Mouse (Mus musculus) midbrain, embryonic 10.5 days (tissue): ENCODE results near the gene Shld2. TPM values are rescaled to one million over a fixed set of nuclear protein-coding genes. Genes with fewer than 3 reads are reported as not detected.
"Not testable (repeated sequence)": the region's sequence is repeated elsewhere in the genome, so short reads cannot be mapped to it uniquely, and the experiment has no call there.

ENCODE experiments used
- DNase-seq: peaks from one replicate; pipeline ENCODE4 v3.0.0-alpha.2; 2017; ENCODE audit warnings: low spot score
- H3K27ac ChIP-seq: fragments of 300-500 bp; sonication (generic); replicated peaks from 2 replicates; pipeline ENCODE4 v1.5.1; 2016; ENCODE audit warnings: mild to moderate bottlenecking
- H3K27me3 ChIP-seq: fragments of 300-500 bp; sonication (generic); 2 replicates; pipeline ENCODE4 v1.6.1; 2016; ENCODE audit warnings: low read depth, mild to moderate bottlenecking; ENCODE audit not compliant: poor library complexity, severe bottlenecking
- H3K36me3 ChIP-seq: fragments of 300-500 bp; sonication (generic); 2 replicates; pipeline ENCODE4 v1.6.1; 2016; ENCODE audit warnings: mild to moderate bottlenecking, moderate library complexity
- H3K4me1 ChIP-seq: fragments of 300-500 bp; sonication (generic); 2 replicates; pipeline ENCODE4 v1.6.1; 2016
- H3K4me3 ChIP-seq: fragments of 300-500 bp; sonication (generic); 2 replicates; pipeline ENCODE4 v1.5.1; 2016; ENCODE audit warnings: mild to moderate bottlenecking, moderate library complexity
- H3K9me3 ChIP-seq: fragments of 300-500 bp; sonication (generic); replicated peaks from 2 replicates; pipeline ENCODE4 v1.6.1; 2016; ENCODE audit warnings: mild to moderate bottlenecking
- WGBS: fragments of 180-500 bp; shearing (Covaris S2); methylation state at CpG from one replicate; pipeline ENCODE4 v1.1.7; 2016; 5-methylcytosine and 5-hydroxymethylcytosine counted together
- polyA plus RNA-seq: library from polyadenylated mRNA; unstranded; fragments of >200 nt; fragmentation: Nextera tagmentation; extraction: Ambion mirVana; gene quantifications from 2 replicates; pipeline ENCODE4 v1.2.1, GENCODE M21; 2016

Shld2 gene
- polyA plus RNA-seq, 1 experiment from 2014 or later, result 7.1 TPM

DNA sequence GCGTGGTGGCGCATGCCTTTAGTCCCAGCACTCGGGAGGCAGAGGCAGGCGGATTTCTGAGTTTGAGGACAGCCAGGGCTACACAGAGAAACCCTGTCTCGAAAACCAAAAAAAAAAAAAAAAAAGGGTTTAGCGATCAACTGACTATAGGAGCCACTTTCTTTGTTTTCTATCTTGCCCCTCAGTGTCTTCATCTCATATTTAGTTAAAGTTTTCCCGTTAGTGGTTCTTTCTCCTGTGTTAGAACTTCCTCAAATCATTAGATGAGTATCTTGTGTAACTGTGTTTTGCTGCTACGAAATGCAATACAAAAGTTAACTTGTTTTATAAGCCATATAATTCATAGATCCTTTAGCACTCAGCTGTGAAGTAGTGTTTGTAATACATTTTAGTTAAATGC, 4.1 kb upstream of the Shld2 start:
- not testable (repeated sequence) for H3K9me3 ChIP-seq, H3K27ac ChIP-seq, H3K27me3 ChIP-seq, DNase-seq, H3K4me3 ChIP-seq
- Histone ChIP-seq H3K36me3 (peaks cover 38% of the 10 kb centered on the region), H3K4me1 (peaks cover 37% of the 10 kb centered on the region)
- WGBS, result 95% methylated on average over 8 of the region's 8 CpGs

DNA sequence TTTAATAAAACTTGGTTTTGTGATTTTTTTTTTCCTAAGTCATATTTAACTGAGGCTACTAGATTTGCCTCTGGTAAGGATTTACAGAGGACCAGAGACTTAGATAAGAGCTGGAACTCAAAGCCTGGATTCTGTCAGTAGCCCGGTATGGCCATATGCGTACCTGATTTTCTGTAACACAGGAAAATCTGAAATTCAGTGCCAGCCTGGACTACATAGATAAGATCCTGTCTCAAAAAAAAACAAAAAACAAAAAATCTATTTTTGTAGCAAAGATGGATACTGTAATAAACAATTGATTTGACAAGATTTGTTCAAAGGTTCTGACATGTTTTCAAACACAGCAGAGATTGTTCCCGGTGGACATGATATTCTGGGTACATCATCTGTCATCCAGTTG, 3.3 kb upstream of the Shld2 start:
- no peak overlapping the region for H3K27ac ChIP-seq
- H3K4me1 ChIP-seq, result peaks cover 37% of the 10 kb centered on the region
- no peak for DNase-seq
- WGBS, result 95% methylated on average over 3 of the region's 3 CpGs
- H3K4me3 ChIP-seq, result no peak overlapping the region
- peaks cover 31% of the 10 kb centered on the region for H3K36me3 ChIP-seq
- no peaks in the 10 kb centered on the region for H3K27me3 ChIP-seq
- no peaks in the 10 kb centered on the region for H3K9me3 ChIP-seq

DNA sequence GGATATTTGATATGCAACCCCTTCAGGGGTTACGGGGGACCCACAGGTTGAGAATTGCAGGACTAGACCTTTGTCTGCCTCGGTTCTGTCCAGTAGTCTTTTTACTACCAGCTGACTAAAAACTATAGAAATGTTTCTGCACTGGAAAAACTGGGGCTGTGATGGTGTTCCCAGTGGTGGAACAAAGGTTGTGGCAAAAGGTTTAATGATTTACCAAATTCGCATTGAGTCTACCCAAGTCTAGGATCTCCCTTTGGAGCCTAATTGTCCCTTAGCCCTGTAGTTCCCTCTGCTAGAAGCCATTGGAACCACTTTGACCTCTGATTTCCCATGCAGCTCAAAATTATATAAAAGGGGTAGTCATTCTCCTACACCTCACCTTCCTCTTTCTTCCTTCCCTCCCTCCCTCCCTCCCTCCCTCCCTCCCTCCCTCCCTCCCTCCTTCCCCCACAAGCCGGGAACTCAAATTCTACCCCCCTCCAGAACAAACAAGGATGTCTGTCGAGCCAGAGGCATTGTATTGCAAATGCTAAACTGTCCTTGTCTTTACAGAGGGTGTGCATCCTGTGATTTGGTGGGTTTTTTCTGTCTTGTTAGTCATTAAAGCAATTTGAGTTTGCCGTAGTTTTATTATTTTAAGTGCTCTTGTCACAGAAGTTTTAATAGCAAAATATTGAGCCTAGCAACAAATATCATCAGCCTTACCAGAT, 2.2 kb upstream of the Shld2 start:
- Histone ChIP-seq H3K36me3 (peaks cover 20% of the 10 kb centered on the region), H3K27me3 (no peaks in the 10 kb centered on the region), H3K9me3 (no peaks in the 10 kb centered on the region), H3K27ac (peak overlapping the region; percentile 29; the same call in 1 of the 2 replicates), H3K4me1 (peaks cover 37% of the 10 kb centered on the region), H3K4me3 (peak overlapping the region; percentile 95)
- no peak for DNase-seq
- 31% methylated on average over 5 of the region's 6 CpGs for WGBS

DNA sequence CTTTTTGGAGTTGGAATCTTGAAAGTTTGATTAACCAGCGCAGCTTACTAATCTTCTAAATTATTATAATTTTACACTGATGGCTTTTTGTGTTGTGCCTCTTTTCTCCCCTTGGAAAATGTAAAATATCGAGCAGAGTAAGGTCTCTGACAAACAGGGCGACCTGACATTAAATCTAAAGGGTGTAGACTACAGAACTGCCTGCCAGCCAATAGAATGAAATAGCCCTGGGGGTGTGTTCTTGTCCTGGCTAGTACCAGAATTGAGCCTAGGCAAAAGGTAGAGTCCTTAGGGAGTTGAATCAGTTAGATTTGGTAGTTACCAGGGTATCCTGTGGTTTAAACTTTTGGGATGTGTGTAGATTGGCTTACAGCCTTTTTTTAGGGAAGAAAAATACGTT, 1.4 kb upstream of the Shld2 start:
- Histone ChIP-seq H3K27me3 (no peaks in the 10 kb centered on the region), H3K4me1 (peaks cover 37% of the 10 kb centered on the region), H3K36me3 (peaks cover 12% of the 10 kb centered on the region), H3K9me3 (no peaks in the 10 kb centered on the region), H3K27ac (peak overlapping the region; percentile 99), H3K4me3 (peak overlapping the region; percentile 95)
- no peak for DNase-seq
- WGBS, result 5% methylated on average over 4 of the region's 4 CpGs

DNA sequence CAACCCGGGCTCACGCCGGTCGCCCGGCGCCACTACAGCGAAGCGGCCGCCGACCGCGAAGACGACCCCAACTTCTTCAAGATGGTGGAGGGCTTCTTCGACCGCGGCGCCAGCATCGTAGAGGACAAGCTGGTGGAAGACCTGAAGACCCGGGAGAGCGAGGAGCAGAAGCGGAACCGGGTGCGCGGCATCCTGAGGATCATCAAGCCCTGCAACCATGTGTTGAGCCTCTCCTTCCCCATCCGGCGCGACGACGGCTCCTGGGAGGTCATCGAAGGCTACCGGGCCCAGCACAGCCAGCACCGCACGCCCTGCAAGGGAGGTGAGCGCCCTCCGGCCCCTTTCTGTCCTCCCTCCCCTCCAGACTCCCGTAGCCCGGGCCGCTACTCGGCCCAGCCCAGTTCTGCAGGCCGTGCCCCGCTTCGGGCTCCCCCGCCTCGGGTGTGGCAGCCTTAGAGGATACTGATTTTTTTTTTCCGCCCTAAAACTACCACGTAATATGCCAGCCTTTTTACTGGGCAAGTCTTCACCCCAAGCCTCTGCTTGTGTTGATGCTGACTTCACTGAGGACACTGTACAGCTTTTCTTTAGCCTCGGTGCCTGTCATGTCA, 833 bp upstream of the Shld2 start:
- WGBS, result under 1% methylated on average over 47 of the region's 47 CpGs
- Histone ChIP-seq H3K36me3 (peaks cover 6% of the 10 kb centered on the region), H3K9me3 (no peaks in the 10 kb centered on the region), H3K4me1 (peaks cover 37% of the 10 kb centered on the region), H3K4me3 (peak overlapping the region; percentile 95), H3K27ac (peak overlapping the region; percentile 99), H3K27me3 (no peaks in the 10 kb centered on the region)
- DNase-seq, result no peak

DNA sequence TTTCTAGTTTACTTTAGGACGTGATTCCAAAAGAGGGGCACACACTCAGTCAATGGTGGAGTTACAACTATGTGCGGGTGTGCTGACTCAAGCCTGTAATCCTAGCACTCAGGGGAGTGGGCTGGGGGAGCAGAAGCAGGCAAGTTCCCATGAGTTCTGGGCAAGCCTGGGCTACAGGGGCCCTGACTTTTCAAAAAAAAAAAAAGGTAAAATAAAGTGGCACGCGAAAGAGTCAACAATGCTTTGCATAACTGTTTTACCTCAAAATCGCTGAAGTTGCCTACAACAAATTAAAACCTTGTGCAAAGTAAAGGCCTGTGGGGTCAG, 423 bp downstream of the Shld2 start:
- Histone ChIP-seq H3K27me3 (no peaks in the 10 kb centered on the region), H3K9me3 (no peaks in the 10 kb centered on the region), H3K36me3 (peaks cover 4% of the 10 kb centered on the region), H3K4me3 (peak overlapping the region; percentile 95), H3K27ac (peak overlapping the region; percentile 99), H3K4me1 (peaks cover 33% of the 10 kb centered on the region)
- no peak for DNase-seq
- WGBS, result 13% methylated on average over 5 of the region's 5 CpGs

DNA sequence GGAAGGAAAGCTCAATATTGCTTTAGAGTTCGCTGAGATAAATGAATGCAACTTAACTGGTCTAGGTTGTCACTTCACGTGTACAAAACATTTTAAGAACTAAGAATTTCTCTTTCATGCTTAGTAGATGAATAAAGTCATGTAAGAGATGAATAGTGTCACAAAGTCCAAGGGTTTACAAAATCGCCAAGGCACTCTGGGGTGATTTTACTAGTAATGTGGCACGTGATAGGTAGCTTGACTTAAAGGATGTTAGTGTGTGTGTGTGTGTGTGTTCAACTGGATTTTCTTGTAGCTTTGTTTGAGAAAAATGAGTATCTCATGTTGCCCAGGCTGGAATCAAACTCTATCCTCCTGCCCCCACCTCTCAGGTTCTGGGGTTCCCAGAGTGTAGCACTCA, 1.0 kb downstream of the Shld2 start:
- no peak overlapping the region for H3K27ac ChIP-seq
- WGBS, result 93% methylated on average over 4 of the region's 4 CpGs
- no peak overlapping the region for H3K4me3 ChIP-seq
- H3K36me3 ChIP-seq, result peaks cover 4% of the 10 kb centered on the region
- DNase-seq, result no peak
- no peaks in the 10 kb centered on the region for H3K27me3 ChIP-seq
- H3K9me3 ChIP-seq, result no peaks in the 10 kb centered on the region
- peaks cover 31% of the 10 kb centered on the region for H3K4me1 ChIP-seq

DNA sequence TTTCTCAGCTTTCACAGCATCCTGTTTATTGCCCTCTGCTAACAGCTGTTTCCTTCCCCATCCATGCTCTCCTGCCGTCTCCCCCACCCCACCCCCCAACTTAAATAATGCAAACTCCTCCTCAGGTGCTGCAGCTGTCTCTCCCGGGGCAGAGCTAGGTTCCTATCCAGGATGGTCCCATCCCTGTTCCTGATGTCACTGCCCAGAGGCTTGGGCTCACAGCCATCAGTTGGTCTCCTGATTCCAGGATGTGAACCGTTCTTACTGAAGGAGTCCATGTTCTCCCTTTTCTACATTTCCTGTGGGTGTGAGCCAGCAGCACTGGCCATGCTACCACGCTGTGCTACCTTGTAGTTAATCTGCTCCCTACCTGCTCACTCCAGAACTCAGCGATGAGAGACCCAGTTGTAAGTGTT, 7.0 kb downstream of the Shld2 start:
- H3K4me3 ChIP-seq, result no peak overlapping the region
- no peak overlapping the region for H3K27ac ChIP-seq
- H3K4me1 ChIP-seq, result no peaks in the 10 kb centered on the region; the same call in 1 of the 2 replicates
- H3K9me3 ChIP-seq, result no peaks in the 10 kb centered on the region
- H3K27me3 ChIP-seq, result no peaks in the 10 kb centered on the region
- no peaks in the 10 kb centered on the region for H3K36me3 ChIP-seq
- 45% methylated on average over 5 of the region's 5 CpGs for WGBS
- no peak for DNase-seq

DNA sequence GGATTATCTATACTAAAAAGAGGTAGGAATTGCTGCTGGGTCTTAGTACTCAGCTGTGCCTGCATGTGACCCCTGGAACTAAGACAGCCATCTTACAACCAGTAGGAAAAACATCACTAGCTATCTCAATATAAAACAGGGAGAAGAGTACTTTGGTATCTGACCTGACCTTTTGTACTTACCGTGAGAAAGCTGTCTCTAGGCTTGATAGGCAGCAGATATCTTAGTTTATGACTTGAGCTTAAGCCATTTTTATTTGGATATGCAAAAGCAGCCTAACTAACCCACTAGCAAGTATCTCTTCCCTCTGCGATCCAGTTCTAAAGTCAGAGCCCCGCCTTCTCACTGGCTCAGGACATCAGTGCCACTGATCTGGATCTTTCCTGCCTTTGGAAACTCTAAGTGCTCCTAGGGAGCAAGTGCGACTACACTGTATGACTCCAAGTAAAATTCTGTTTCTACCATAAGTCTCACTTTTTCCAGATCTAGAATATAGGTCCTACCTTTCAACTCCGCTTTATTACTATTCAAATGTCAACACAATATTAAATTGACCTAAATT, 7.5 kb downstream of the Shld2 start:
- WGBS, result 83% methylated on average over 5 of the region's 5 CpGs
- Histone ChIP-seq H3K27me3 (no peaks in the 10 kb centered on the region), H3K27ac (no peak overlapping the region), H3K36me3 (no peaks in the 10 kb centered on the region), H3K4me3 (no peak overlapping the region), H3K9me3 (no peaks in the 10 kb centered on the region), H3K4me1 (peaks cover under 1% of the 10 kb centered on the region; the same call in 1 of the 2 replicates)
- no peak for DNase-seq

DNA sequence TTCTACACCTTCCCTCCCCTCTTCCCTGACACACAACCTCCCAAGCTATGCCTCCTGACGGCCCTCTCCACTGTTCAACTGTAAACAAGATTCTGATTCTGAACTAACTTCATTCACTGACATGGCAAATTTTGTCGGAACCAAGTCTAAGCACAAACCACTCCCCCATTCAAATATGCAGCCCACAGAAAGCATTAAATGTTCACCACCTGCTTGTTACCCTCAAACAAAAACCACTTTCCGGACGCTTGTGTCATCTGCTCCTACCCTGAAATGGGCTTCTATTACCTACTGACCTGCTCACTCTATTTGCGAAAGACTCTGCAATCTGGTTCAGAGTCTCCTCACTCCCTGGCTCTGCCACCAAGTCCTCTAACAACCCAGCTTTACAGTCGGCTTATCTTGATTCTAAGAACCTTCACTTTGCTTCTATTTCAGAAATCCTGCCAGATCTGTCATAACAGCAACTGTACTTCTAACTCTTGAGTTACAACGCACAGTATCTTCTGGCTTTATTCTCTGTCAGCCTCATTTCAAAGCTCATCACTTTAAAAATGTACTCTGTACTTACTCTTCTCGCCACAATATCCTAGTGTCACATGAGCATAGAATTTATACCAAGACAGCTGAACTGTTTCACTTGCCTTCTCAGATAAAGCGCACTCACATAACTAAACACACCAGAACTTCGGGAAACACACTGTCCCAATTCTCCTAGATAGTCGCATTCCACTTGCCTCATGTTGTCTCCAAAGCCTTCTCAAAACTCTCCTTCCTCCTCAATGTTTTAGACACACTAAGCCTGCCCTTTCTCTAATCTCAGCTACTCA, 11.2 kb downstream of the Shld2 start:
- no peak for DNase-seq
- peaks cover 2% of the 10 kb centered on the region; the same call in 1 of the 2 replicates for H3K4me1 ChIP-seq

DNA sequence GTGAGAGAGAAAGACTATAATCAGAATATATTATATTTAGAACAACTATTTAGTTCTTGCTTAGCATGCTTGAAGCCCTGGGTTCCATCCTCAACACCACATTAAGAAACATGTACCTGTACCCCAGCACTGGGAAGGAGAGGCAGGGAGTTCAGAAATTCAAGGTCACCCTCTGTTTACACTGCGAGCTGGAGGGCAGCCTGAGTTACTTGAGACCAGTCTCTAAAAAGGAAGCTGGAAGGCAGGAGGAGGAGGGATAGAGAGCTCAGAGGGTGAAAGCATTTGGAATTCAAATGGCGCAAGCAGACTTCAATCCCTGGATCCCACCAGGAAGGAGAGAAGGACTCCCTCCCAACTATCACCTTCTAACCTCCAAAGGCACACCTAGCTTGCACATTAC, 12.7 kb downstream of the Shld2 start:
- no peaks in the 10 kb centered on the region for H3K36me3 ChIP-seq
- H3K4me3 ChIP-seq, result no peak overlapping the region
- H3K9me3 ChIP-seq, result no peaks in the 10 kb centered on the region
- no peak for DNase-seq
- H3K27ac ChIP-seq, result no peak overlapping the region
- no peaks in the 10 kb centered on the region for H3K27me3 ChIP-seq
- WGBS, result 61% methylated on average over 2 of the region's 2 CpGs
- H3K4me1 ChIP-seq, result 0 out of 2 replicates have a peak, but pooled peaks cover 2% of the 10 kb centered on the region

More for the DNA sequence above, 11.2 kb downstream of the Shld2 start:
- H3K27ac ChIP-seq, result no peak overlapping the region
- 86% methylated on average over 11 of the region's 11 CpGs for WGBS
- no peaks in the 10 kb centered on the region for H3K36me3 ChIP-seq
- no peaks in the 10 kb centered on the region for H3K27me3 ChIP-seq
- H3K4me3 ChIP-seq, result no peak overlapping the region
- H3K9me3 ChIP-seq, result no peaks in the 10 kb centered on the region

DNA sequence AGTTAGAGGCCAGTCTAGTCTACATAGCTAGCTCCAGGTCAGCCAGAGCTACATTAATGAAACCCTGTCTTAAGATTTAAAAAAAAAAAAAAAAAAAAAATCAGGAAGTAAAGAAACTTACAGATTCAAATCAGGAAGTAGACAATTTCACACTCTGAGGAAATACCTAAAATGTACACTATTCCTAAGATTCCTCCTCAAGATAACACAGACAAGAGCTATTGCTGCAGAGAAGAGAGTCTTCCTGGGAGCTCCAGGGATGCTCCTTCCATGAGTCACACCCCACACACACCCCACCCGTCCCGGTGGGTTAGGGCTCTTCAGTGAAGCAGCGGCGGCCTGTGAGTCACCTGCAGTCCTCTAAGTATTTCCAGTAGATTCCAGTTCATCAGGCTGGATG, 13.3 kb downstream of the Shld2 start:
- Histone ChIP-seq H3K9me3 (no peaks in the 10 kb centered on the region), H3K27ac (no peak overlapping the region), H3K27me3 (no peaks in the 10 kb centered on the region), H3K36me3 (no peaks in the 10 kb centered on the region), H3K4me1 (0 out of 2 replicates have a peak, but pooled peaks cover 2% of the 10 kb centered on the region), H3K4me3 (no peak overlapping the region)
- DNase-seq, result no peak
- WGBS, result 74% methylated on average over 4 of the region's 4 CpGs
